Mouse (Mus musculus) lung, postnatal 4 days (tissue): ENCODE measurements around the gene Hip1.
"Not testable (repeated sequence)": the region's sequence is repeated elsewhere in the genome, so short reads cannot be mapped to it uniquely, and the experiment has no call there.

Experiments
- DNase-seq, 2 experiments: peaks; one replicate each; pipeline ENCODE4 v3.0.0; 2021

Gene Hip1

DNA sequence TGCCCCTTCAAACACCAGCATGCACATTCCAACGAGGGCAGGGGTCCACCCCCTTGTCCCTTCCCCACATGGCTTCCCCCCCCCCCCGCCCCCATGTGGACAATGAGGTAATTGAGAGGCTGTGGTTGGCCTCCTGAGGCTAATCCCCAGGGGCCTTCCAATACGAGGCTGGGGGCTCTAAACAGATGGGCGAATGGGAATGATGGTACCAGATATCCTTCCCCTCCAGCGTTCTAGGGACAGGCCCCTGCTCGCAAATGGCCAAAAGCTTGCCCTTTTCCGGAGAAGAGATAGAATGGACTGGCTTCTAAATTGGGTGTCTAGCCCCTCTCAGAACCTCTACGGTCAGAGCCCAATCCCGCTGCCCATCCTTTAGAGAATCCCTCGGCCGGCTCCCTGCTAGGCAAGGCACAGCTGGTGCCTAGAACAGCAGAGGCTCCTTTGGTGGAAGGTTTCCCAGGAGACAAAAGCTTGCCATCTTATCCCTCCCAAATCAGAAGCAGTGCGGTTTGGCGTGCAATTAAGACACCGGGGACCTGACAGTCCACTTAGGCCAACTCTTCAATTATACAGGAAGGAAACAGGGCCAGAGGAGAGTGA lies 55.1 kb downstream of the Hip1 start:
- no peak for DNase-seq

- peak; percentile 88 to 89 for DNase-seq
Measured at GRCm38 (mm10) chr5:135488881-135489694, 55.8 kb downstream of the Hip1 start.

GRCm38 (mm10) chr5:135488222-135488880 lies 56.6 kb downstream of the Hip1 start:
- DNase-seq, result no peak

DNA sequence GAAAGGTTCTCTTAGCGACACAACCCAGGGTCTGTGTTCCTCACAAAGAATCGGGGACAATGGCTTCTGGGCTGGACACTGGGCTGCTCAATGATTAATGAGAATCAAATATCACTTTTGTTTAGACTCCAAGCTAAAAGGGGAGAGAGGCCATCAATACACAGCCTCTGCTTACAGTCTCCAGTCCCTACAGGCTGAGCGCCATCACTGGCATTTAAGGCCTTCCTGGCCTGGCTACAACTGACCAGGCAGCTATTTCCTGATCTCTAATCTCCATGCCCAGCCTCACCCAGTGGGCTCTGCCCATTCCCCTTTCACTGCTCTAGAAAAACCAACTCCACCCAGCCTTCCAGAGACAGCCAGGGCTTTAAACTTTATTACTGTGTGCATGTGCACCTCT lies 59.6 kb downstream of the Hip1 start:
- DNase-seq, result peak; percentile 44 to 80

- not testable (repeated sequence) for DNase-seq
Measured at GRCm38 (mm10) chr5:135483865-135484264, 61.1 kb downstream of the Hip1 start.

GRCm38 (mm10) chr5:135478877-135479600 lies 65.9 kb downstream of the Hip1 start:
- no peak for DNase-seq

DNA sequence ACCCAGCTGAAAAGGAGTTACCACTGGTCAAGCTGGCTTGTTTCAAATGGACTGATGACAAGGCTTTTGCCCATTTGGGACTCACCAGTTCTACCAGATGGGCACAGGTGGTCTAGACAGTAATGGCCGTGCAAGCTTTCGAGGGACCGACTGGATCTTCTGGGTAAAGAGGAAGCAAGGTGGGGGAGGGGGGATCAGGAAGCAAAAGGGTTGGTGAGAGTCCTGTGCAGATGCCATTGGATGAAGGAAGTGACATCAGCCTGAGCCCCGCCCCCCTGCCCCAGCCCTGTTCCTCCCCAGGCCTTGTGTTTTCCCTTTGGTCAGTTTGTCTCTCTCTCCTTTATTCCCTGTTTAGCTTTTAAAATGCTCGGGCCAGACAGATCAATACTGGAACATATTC lies 68.7 kb downstream of the Hip1 start:
- DNase-seq, result peak in 1 of 2 experiments; percentile 55

DNA sequence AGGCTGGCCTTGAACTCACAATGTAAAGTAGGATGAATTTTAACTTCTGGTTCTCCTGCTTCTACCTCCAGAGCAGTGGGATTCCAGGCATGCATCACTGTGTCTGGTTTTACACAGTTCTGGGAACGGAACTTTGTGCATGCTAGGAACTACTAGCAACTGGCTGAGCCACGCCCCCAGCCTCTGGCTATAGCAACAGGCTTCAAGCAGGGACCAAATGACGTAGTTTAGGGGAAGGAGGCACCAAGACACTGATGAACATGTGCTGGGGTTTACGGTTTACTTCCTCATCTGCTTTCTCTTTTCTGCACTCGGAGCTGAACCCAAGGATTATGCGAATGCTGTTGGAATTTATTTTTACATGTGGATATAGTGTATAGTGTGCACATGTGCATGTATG lies 72.5 kb downstream of the Hip1 start:
- DNase-seq, result peak; percentile 40 to 53

DNA sequence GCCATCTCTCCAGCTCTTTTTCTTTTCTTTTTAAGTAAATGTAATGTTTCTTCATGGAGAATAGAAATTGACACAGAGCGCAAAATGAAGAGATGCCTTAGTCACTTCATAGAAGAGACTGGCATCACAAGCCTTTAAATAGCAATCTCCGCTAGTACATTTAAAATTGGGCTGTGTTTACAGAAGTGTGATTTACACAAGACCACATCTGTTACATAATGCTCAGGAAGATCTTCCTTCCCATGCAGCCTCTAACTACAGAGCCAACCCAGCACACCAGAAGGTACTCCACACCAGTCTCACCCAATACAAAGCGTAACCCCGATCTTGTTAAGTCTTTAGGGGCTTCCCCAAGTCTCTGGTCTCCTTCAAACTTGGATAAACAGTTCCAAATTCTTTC lies 73.2 kb downstream of the Hip1 start:
- DNase-seq, result no peak

DNA sequence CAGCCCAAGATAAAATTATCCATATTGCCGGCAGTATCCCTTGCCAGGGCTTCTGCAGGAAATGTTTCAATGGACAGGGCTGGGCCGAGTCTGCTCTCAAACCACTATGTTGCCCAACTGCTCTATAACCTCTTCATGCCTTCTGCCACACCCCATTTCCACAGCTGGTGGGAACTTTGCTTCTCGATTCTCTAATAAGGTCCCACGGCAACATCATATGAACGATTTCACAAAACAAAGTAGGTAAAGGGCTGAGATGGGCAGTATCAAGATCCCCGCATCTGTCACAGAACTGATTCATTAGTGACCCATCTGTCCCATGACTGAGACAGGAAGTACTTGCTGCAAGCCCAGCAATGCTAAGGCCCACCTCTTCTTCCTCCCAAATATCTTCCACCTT lies 76.6 kb downstream of the Hip1 start:
- peak in 1 of 2 experiments; percentile 45 for DNase-seq

GRCm38 (mm10) chr5:135465833-135466291 lies 79.1 kb downstream of the Hip1 start:
- peak; percentile 35 to 50 for DNase-seq

- DNase-seq, result no peak
Measured at GRCm38 (mm10) chr5:135463380-135463779, 81.5 kb downstream of the Hip1 start.

DNA sequence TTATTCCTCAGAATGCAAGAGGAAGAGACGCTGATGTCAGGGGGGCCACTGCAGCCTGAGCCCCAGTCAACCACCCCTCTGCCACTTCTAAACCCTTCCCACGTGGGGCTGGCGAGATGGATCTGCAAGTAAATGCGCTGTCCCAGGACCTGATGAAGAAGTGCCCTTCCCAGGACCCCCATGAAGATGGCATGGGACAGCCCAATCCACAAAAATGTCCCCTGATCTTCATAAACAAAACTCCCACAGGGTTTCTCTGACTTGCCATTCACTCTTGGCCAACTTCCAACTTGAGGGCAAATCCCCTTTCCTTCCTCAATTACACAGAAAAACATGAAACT lies 84.1 kb downstream of the Hip1 start:
- DNase-seq, result no peak

- peak; percentile 58 to 80 for DNase-seq
Measured at GRCm38 (mm10) chr5:135460152-135460832, 84.6 kb downstream of the Hip1 start.

DNA sequence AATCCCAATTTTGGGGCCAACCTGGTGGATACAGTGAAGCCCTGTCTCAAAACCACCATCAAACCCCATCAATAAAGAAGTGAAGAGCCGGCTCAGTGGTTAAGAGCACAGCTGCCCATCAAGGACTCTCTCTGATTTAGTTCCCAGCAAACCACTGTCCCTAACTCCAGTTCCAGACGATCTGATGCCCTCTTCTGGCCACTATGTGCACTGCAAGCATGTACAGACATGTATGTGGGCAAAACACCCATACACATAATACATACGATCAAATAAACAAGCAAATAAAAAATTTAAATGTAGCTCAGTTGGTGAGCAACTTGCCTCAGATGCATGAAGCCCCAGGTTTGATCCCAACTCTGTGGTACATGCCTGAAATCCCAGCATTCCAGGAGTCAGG lies 85.4 kb downstream of the Hip1 start:
- DNase-seq, result peak in 1 of 2 experiments; percentile 49

GRCm38 (mm10) chr5:135457961-135458360 lies 87.0 kb downstream of the Hip1 start:
- no peak for DNase-seq

GRCm38 (mm10) chr5:135456515-135456914 lies 88.4 kb downstream of the Hip1 start:
- DNase-seq, result no peak

- no peak for DNase-seq
Measured at GRCm38 (mm10) chr5:135454256-135454655, 90.7 kb downstream of the Hip1 start.

- not testable (repeated sequence) for DNase-seq
Measured at GRCm38 (mm10) chr5:135451559-135451958, 93.4 kb downstream of the Hip1 start.

- no peak for DNase-seq
Measured at GRCm38 (mm10) chr5:135451100-135451499, 93.8 kb downstream of the Hip1 start.

DNA sequence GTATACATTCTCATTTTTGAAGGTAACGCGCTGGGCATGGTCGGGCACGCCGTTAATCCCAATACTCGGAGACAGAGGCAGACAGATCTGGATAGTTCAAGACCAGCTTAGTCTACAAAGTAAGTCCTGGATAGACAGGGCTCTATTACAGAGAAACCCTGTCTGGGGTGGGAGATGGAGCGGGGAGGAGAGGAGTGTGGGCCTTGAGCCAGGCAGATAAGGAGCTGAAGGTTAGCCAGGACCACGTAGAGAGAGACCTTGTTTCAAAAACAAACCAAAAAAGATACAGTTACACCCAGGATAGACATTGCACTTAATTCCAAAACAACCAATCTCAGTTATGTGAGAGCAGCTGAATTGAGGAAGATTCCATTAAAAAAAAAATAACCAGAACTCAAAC lies 99.2 kb downstream of the Hip1 start:
- DNase-seq, result no peak

DNA sequence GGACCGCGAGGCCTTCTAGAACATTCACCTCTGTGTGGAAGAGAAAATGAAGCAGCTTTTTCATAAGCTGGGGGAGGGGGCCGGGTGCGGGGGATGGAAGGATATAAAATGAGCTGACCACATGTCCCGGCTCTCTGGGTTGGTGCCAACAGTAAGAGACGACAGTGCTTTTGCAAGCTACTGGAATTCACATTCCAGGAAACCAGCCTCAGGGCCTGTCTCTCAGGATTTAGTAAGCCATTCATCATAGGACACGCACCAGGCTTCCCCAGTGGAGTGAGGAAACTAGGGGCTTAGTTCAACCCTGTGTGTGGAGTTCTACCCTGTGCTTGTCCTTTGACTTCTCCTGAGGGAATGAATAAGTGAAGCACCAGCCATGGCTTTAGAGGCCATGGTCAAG lies 102.5 kb downstream of the Hip1 start:
- peak in 1 of 2 experiments; percentile 48 for DNase-seq

DNA sequence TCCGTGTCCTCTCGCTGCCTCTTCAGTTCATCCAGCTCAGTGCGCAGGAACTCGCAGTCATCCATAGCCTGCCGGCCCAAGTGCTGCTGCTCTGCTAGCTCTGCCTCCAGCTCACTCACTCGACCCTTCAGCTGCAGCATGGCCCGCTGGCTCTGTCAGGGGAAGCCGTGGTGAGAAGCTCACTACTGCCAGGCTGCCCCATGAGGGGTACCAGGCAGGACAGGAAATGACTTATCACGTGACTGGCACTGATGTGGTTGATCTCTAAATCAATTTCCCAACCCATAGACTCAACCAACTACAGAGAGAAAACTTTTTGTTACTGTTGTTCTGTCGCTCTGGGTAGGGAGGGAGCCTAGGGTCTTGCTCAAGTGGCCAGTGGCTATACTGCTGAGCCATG lies 109.9 kb downstream of the Hip1 start:
- DNase-seq, result no peak
